Mouse (Mus musculus) left cerebral cortex, postnatal 14 days (tissue): Measurements from ENCODE around the gene Chst4. TPM values are rescaled to one million over a fixed set of nuclear protein-coding genes. Genes with fewer than 3 reads are reported as not detected.

Experiments
- total RNA-seq, 2 experiments: library from RNA; stranded (reverse); gene quantifications; 2 replicates each; pipeline ENCODE4 v1.2.3; 2021

Gene Chst4
- total RNA-seq, 2 experiments from 2014 or later = not detected

Other genes starting within 250 kb of the Chst4 start
- 10 to 100 TPM; 31.2 to 34.7 TPM for gene Phlpp2, start 171.2 kb downstream of the Chst4 start, total RNA-seq
- under 1 TPM in 1 of 2 experiments, not detected in 1; 0.17 TPM for gene Marveld3, start 77.5 kb downstream of the Chst4 start, total RNA-seq
- gene Tat, start 49.3 kb downstream of the Chst4 start, total RNA-seq = not detected
- gene Zfp612, start 40.0 kb upstream of the Chst4 start, total RNA-seq = 10 to 100 TPM; 29.6 to 30.4 TPM
- gene Gm21964, start 61.5 kb upstream of the Chst4 start, total RNA-seq = not detected
- not detected for gene Gm17720, start 63.0 kb upstream of the Chst4 start, total RNA-seq
- 10 to 100 TPM; 31.9 to 49.8 TPM for gene Calb2, start 128.5 kb upstream of the Chst4 start, total RNA-seq
- 1 to 10 TPM; 4.0 to 4.4 TPM for gene Cmtr2, start 175.9 kb upstream of the Chst4 start, total RNA-seq
- under 1 TPM; 0.35 to 0.44 TPM for gene Hydin, start 227.2 kb upstream of the Chst4 start, total RNA-seq